Mouse (Mus musculus): ENCODE results near the gene Tchp. TPM values are rescaled to one million over a fixed set of nuclear protein-coding genes. Genes with fewer than 3 reads are reported as not detected.

The Tchp gene
- polyA plus RNA-seq (2015; fragmentation: Nextera tagmentation; extraction: Ambion mirVana) = 8.4 and 9.6 TPM in 2 replicates

DNA sequence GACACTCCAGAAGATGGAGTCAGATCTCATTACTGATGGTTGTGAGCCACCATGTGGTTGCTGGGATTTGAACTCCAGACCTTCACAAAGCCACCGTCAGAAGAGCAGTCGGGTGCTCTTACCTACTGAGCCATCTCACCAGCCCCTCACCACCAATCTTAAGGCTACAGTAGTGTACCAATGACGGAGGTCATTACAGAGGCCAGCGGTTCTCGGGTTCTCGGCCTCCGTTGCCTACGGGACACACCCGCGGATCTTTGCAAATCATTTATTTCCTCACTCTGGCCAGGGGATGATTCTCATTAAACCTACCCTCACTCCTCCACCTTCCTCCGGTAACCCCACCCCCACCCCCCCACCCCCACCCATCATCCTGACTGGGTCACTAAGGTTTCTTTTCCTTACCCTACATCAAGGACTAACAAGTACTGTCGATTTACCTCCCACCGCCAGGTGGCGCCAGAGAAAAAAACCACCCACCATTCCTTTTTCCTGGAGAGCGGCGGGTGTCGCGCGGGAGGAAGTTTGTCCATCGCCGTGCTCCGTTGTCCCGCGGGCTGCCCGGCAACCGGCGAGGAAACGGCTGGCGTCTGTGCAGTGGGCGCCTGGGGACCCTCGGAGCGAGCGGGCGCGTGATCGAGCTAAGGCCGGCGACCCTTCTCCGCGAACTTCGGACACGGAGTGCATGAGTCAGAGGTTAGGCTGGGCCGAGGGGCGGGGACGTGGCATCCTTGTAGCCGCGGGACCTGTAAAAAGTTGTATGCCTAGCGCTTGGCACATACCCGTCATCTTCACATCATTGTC is at the start of gene Tchp:
Tchp (plus strand) TSS at position 496 of the 804 bp plus-strand sequence.
- Histone ChIP-seq H3K27ac (ENCODE audit: low read length) (no peak within 1 kb of the TSS), H3K36me3 (ENCODE audit: control insufficient read depth, insufficient read depth) (peaks cover 9% of the 10 kb centered on the region), H3K27me3 (ENCODE audit: control insufficient read depth, insufficient read depth, low read length) (no peaks in the 10 kb centered on the region), H3K9me3 (replicated peaks; ENCODE audit: control insufficient read depth, low read length) (no peaks in the 10 kb centered on the region), H3K4me3 (ENCODE audit: low read length) (peak within 1 kb of the TSS; percentile 65), H3K9ac (ENCODE audit: low read length) (peak within 1 kb of the TSS; percentile 74), H3K4me2 (ENCODE audit: low read depth, low read length) (peak within 1 kb of the TSS; percentile 80), H3K4me1 (ENCODE audit: control insufficient read depth, insufficient read depth, low read length) (peaks cover 10% of the 10 kb centered on the region)
- ATAC-seq (replicated peaks; ENCODE audit: extremely low read depth, insufficient read depth, low FRiP score) = peak; percentile 77
- 3% methylated on average over 49 of the region's 49 CpGs for WGBS

DNA sequence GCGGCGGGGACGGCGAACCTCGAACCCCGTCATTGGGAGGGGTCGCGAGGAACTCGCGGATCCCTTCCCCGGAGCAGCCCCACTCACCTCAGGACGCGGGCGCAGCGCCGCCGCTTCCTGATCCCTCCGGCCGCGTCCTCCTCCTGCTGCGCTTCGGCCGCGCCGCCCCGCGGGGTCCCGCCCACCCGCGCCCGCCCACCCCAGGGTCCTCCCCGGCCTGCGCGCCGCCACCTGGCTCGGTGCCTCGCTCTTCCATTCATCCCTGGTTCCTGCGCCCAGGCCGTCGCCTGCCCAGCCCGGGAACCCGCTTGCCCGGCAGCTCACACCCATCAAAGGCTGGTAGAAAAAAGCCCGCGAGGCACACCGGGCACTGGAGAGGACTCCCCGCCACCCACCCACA is 49.3 kb upstream of the Tchp start, which contains the start of gene Trpv4:
Trpv4 (minus strand) TSS at position 167 of the 400 bp plus-strand sequence.
- H3K4me1 ChIP-seq (ENCODE audit: control insufficient read depth, insufficient read depth, low read length) = peaks cover 7% of the 10 kb centered on the region
- H3K4me3 ChIP-seq (ENCODE audit: low read length) = peak within 1 kb of the TSS; percentile 58
- peak within 1 kb of the TSS; percentile 66 for H3K9ac ChIP-seq (ENCODE audit: low read length)
- H3K4me2 ChIP-seq (ENCODE audit: low read depth, low read length) = peak within 1 kb of the TSS; percentile 93
- under 1% methylated on average over 38 of the region's 47 CpGs for WGBS
- peak; percentile 75 for ATAC-seq (replicated peaks; ENCODE audit: extremely low read depth, insufficient read depth, low FRiP score)
- H3K27me3 ChIP-seq (ENCODE audit: control insufficient read depth, insufficient read depth, low read length) = peaks cover 29% of the 10 kb centered on the region
- H3K27ac ChIP-seq (ENCODE audit: low read length) = no peak within 1 kb of the TSS
- no peaks in the 10 kb centered on the region for H3K9me3 ChIP-seq (replicated peaks; ENCODE audit: control insufficient read depth, low read length)
- H3K36me3 ChIP-seq (ENCODE audit: control insufficient read depth, insufficient read depth) = no peaks in the 10 kb centered on the region

DNA sequence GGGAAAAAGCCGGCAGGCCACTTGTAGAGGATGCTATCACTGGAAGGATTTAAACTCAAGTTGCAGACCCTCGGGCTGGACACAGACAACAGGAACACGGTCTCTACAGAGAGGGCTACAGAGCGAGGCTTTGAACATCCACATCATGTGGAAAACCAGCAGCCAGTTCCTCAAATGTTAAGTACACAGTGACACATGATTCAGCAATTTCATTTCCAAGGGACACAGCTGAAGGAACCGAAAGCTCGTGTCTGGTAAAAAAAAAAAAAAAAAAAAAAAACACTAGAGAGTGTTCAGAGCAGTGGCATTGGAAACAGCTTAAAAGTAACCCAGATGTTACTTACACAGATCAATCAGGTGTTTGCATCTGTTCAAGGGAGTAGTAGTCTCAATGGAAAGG is 46.5 kb upstream of the Tchp start:
- no peak overlapping the region for H3K9ac ChIP-seq (ENCODE audit: low read length)
- no peak overlapping the region for H3K27ac ChIP-seq (ENCODE audit: low read length)
- WGBS = 62% methylated on average over 6 of the region's 6 CpGs
- H3K4me1 ChIP-seq (ENCODE audit: control insufficient read depth, insufficient read depth, low read length) = peaks cover 7% of the 10 kb centered on the region
- no peak overlapping the region for H3K4me2 ChIP-seq (ENCODE audit: low read depth, low read length)
- no peak overlapping the region for H3K4me3 ChIP-seq (ENCODE audit: low read length)
- H3K36me3 ChIP-seq (ENCODE audit: control insufficient read depth, insufficient read depth) = no peaks in the 10 kb centered on the region
- no peak for ATAC-seq (replicated peaks; ENCODE audit: extremely low read depth, insufficient read depth, low FRiP score)
- peaks cover 25% of the 10 kb centered on the region for H3K27me3 ChIP-seq (ENCODE audit: control insufficient read depth, insufficient read depth, low read length)
- H3K9me3 ChIP-seq (replicated peaks; ENCODE audit: control insufficient read depth, low read length) = no peaks in the 10 kb centered on the region

GRCm38 (mm10) chr5:114664139-114664538 is 43.4 kb upstream of the Tchp start:
- ATAC-seq (replicated peaks; ENCODE audit: extremely low read depth, insufficient read depth, low FRiP score) = no peak
- H3K4me1 ChIP-seq (ENCODE audit: control insufficient read depth, insufficient read depth, low read length) = no peaks in the 10 kb centered on the region
- no peaks in the 10 kb centered on the region for H3K36me3 ChIP-seq (ENCODE audit: control insufficient read depth, insufficient read depth)
- H3K4me2 ChIP-seq (ENCODE audit: low read depth, low read length) = no peak overlapping the region
- WGBS = 60% methylated on average over 4 of the region's 4 CpGs
- H3K4me3 ChIP-seq (ENCODE audit: low read length) = no peak overlapping the region
- no peak overlapping the region for H3K27ac ChIP-seq (ENCODE audit: low read length)
- peaks cover 4% of the 10 kb centered on the region for H3K27me3 ChIP-seq (ENCODE audit: control insufficient read depth, insufficient read depth, low read length)
- no peaks in the 10 kb centered on the region for H3K9me3 ChIP-seq (replicated peaks; ENCODE audit: control insufficient read depth, low read length)
- no peak overlapping the region for H3K9ac ChIP-seq (ENCODE audit: low read length)

- no peak overlapping the region for H3K27ac ChIP-seq (ENCODE audit: low read length)
- no peak overlapping the region for H3K9ac ChIP-seq (ENCODE audit: low read length)
- no peaks in the 10 kb centered on the region for H3K27me3 ChIP-seq (ENCODE audit: control insufficient read depth, insufficient read depth, low read length)
- H3K4me3 ChIP-seq (ENCODE audit: low read length) = no peak overlapping the region
- no peak overlapping the region for H3K4me2 ChIP-seq (ENCODE audit: low read depth, low read length)
- H3K36me3 ChIP-seq (ENCODE audit: control insufficient read depth, insufficient read depth) = no peaks in the 10 kb centered on the region; the same call in 1 of the 2 replicates
- no peaks in the 10 kb centered on the region for H3K9me3 ChIP-seq (replicated peaks; ENCODE audit: control insufficient read depth, low read length)
- WGBS = 72% methylated on average over 7 of the region's 7 CpGs
- H3K4me1 ChIP-seq (ENCODE audit: control insufficient read depth, insufficient read depth, low read length) = no peaks in the 10 kb centered on the region
- ATAC-seq (replicated peaks; ENCODE audit: extremely low read depth, insufficient read depth, low FRiP score) = no peak
Observed at GRCm38 (mm10) chr5:114664750-114665149, 42.8 kb upstream of the Tchp start.

DNA sequence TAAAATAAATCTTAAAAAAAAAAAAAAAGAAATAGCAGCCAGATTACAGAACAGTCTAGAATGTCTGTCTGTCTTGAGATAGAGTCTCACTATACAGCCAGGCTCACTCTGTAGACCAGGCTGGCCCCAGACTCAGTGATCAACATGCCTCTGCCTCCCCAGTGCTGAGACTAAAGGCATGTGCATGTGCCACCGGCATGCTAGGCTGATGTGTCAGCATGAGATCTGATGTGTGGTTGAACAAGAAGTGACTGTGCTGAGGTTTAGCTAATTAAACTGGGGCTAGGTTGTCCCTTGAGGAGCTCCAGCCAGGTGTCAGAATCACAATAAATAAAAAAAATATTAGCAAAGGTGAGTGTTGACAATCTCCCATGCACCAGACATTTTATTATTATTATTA is 40.9 kb upstream of the Tchp start:
- no peak overlapping the region for H3K9ac ChIP-seq (ENCODE audit: low read length)
- no peaks in the 10 kb centered on the region for H3K27me3 ChIP-seq (ENCODE audit: control insufficient read depth, insufficient read depth, low read length)
- H3K4me2 ChIP-seq (ENCODE audit: low read depth, low read length) = no peak overlapping the region
- H3K4me3 ChIP-seq (ENCODE audit: low read length) = no peak overlapping the region
- WGBS = 47% methylated on average over 1 of the region's 1 CpGs
- no peaks in the 10 kb centered on the region for H3K9me3 ChIP-seq (replicated peaks; ENCODE audit: control insufficient read depth, low read length)
- H3K36me3 ChIP-seq (ENCODE audit: control insufficient read depth, insufficient read depth) = no peaks in the 10 kb centered on the region; the same call in 1 of the 2 replicates
- ATAC-seq (replicated peaks; ENCODE audit: extremely low read depth, insufficient read depth, low FRiP score) = no peak
- no peak overlapping the region for H3K27ac ChIP-seq (ENCODE audit: low read length)
- no peaks in the 10 kb centered on the region for H3K4me1 ChIP-seq (ENCODE audit: control insufficient read depth, insufficient read depth, low read length)

GRCm38 (mm10) chr5:114667228-114667856 is 40.2 kb upstream of the Tchp start:
- WGBS = 3% methylated on average over 36 of the region's 36 CpGs
- Histone ChIP-seq H3K9me3 (replicated peaks; ENCODE audit: control insufficient read depth, low read length) (no peaks in the 10 kb centered on the region), H3K27me3 (ENCODE audit: control insufficient read depth, insufficient read depth, low read length) (no peaks in the 10 kb centered on the region), H3K36me3 (ENCODE audit: control insufficient read depth, insufficient read depth) (no peaks in the 10 kb centered on the region; the same call in 1 of the 2 replicates), H3K9ac (ENCODE audit: low read length) (peak overlapping the region; percentile 31), H3K4me2 (ENCODE audit: low read depth, low read length) (peak overlapping the region; percentile 67), H3K4me3 (ENCODE audit: low read length) (peak overlapping the region; percentile 41), H3K27ac (ENCODE audit: low read length) (peak overlapping the region; percentile 75), H3K4me1 (ENCODE audit: control insufficient read depth, insufficient read depth, low read length) (no peaks in the 10 kb centered on the region)
- peak; percentile 97 for ATAC-seq (replicated peaks; ENCODE audit: extremely low read depth, insufficient read depth, low FRiP score)

GRCm38 (mm10) chr5:114669014-114669413 is 38.5 kb upstream of the Tchp start:
- 92% methylated on average over 5 of the region's 5 CpGs for WGBS
- Histone ChIP-seq H3K27ac (ENCODE audit: low read length) (no peak overlapping the region), H3K4me2 (ENCODE audit: low read depth, low read length) (no peak overlapping the region), H3K36me3 (ENCODE audit: control insufficient read depth, insufficient read depth) (no peaks in the 10 kb centered on the region; the same call in 1 of the 2 replicates), H3K4me3 (ENCODE audit: low read length) (no peak overlapping the region), H3K9ac (ENCODE audit: low read length) (no peak overlapping the region), H3K4me1 (ENCODE audit: control insufficient read depth, insufficient read depth, low read length) (no peaks in the 10 kb centered on the region), H3K27me3 (ENCODE audit: control insufficient read depth, insufficient read depth, low read length) (no peaks in the 10 kb centered on the region), H3K9me3 (replicated peaks; ENCODE audit: control insufficient read depth, low read length) (no peaks in the 10 kb centered on the region)
- ATAC-seq (replicated peaks; ENCODE audit: extremely low read depth, insufficient read depth, low FRiP score) = no peak

DNA sequence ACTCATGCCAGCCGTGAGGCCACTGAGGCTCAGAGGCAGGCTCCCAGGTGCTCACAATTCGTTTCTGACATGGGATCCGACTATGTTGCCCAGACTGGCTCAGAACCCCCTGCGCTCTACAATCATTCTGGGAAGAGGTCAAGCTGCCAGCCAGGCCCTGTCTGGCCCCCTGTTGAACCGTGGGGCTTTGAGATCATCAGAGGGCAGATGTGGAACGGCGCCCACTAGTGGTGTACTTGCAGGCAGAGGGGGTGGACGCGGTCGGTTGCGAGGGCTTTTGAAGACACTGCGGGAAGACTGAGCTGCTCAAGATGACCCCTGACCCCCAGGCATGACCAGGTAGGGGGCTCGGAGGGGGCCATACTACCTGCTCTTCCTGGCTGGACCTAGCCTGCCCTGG is 34.4 kb upstream of the Tchp start:
- no peak overlapping the region for H3K27ac ChIP-seq (ENCODE audit: low read length)
- no peak overlapping the region for H3K4me2 ChIP-seq (ENCODE audit: low read depth, low read length)
- ATAC-seq (replicated peaks; ENCODE audit: extremely low read depth, insufficient read depth, low FRiP score) = no peak
- no peaks in the 10 kb centered on the region for H3K4me1 ChIP-seq (ENCODE audit: control insufficient read depth, insufficient read depth, low read length)
- peaks cover 12% of the 10 kb centered on the region; the same call in 1 of the 2 replicates for H3K36me3 ChIP-seq (ENCODE audit: control insufficient read depth, insufficient read depth)
- no peak overlapping the region for H3K9ac ChIP-seq (ENCODE audit: low read length)
- H3K27me3 ChIP-seq (ENCODE audit: control insufficient read depth, insufficient read depth, low read length) = no peaks in the 10 kb centered on the region
- 86% methylated on average over 13 of the region's 13 CpGs for whole genome bisulfite sequencing
- H3K9me3 ChIP-seq (replicated peaks; ENCODE audit: control insufficient read depth, low read length) = no peaks in the 10 kb centered on the region
- no peak overlapping the region for H3K4me3 ChIP-seq (ENCODE audit: low read length)
